Mouse (Mus musculus) limb, embryonic 15.5 days (tissue): ENCODE results near the gene Nhlh1. TPM values are rescaled to one million over a fixed set of nuclear protein-coding genes. Genes with fewer than 3 reads are reported as not detected.

ENCODE experiments used
- ATAC-seq: fragments of 200-750 bp; cut with Nextera tagmentation; 2 replicates; pipeline ENCODE4 v1.8.0; 2017; ENCODE audit warnings: low read depth, moderate TSS enrichment; ENCODE audit not compliant: insufficient number of reproducible peaks, low FRiP score, low TSS enrichment
- H3K27ac ChIP-seq: fragments of 300-500 bp; sonication (generic); 2 replicates; pipeline ENCODE4 v1.5.1; 2015; ENCODE audit warnings: moderate library complexity, mild to moderate bottlenecking, inconsistent platforms
- H3K27me3 ChIP-seq: fragments of 300-500 bp; sonication (generic); 2 replicates; pipeline ENCODE4 v1.6.1; 2015; ENCODE audit warnings: inconsistent platforms
- H3K36me3 ChIP-seq: fragments of 300-500 bp; sonication (generic); 2 replicates; pipeline ENCODE4 v1.6.1; 2015; ENCODE audit warnings: inconsistent platforms
- H3K4me1 ChIP-seq: fragments of 300-500 bp; sonication (generic); 2 replicates; pipeline ENCODE4 v1.6.1; 2015; ENCODE audit warnings: inconsistent platforms
- H3K4me2 ChIP-seq: fragments of 300-500 bp; sonication (generic); 2 replicates; pipeline ENCODE4 v1.6.1; 2015; ENCODE audit warnings: mild to moderate bottlenecking, inconsistent platforms
- H3K4me3 ChIP-seq: fragments of 300-500 bp; sonication (generic); 2 replicates; pipeline ENCODE4 v1.5.1; 2015; ENCODE audit warnings: mild to moderate bottlenecking, inconsistent platforms
- H3K9ac ChIP-seq: fragments of 300-500 bp; sonication (generic); 2 replicates; pipeline ENCODE4 v1.6.1; 2015; ENCODE audit warnings: inconsistent platforms
- H3K9me3 ChIP-seq: fragments of 300-500 bp; sonication (generic); 2 replicates; pipeline ENCODE4 v1.6.1; 2016; ENCODE audit warnings: inconsistent platforms
- WGBS: fragments of 180-500 bp; shearing (Covaris S2); methylation state at CpG from one replicate; pipeline ENCODE4 v1.1.7; 2015; 5-methylcytosine and 5-hydroxymethylcytosine counted together
- polyA plus RNA-seq: library from polyadenylated mRNA; unstranded; fragments of >200 nt; fragmentation: Nextera tagmentation; extraction: Ambion mirVana; gene quantifications from 2 replicates; pipeline ENCODE4 v1.2.1, GENCODE M21; 2015

Nhlh1 gene
- polyA plus RNA-seq, 1 experiment from 2014 or later = 0.05 TPM

- H3K4me3 ChIP-seq = no peak overlapping the region
- no peaks in the 10 kb centered on the region for H3K9me3 ChIP-seq
- H3K36me3 ChIP-seq = peaks cover 97% of the 10 kb centered on the region
- H3K4me1 ChIP-seq = no peaks in the 10 kb centered on the region
- WGBS = 54% methylated on average over 6 of the region's 6 CpGs
- no peak overlapping the region for H3K4me2 ChIP-seq
- ATAC-seq = no peak
- H3K9ac ChIP-seq = no peak overlapping the region
- H3K27me3 ChIP-seq = no peaks in the 10 kb centered on the region
- no peak overlapping the region for H3K27ac ChIP-seq
Measured at GRCm38 (mm10) chr1:172070227-172070626, 12.9 kb upstream of the Nhlh1 start.

- ATAC-seq = peak; percentile 53; the same call in 1 of the 2 replicates
- 60% methylated on average over 13 of the region's 13 CpGs for WGBS
- Histone ChIP-seq H3K9me3 (no peaks in the 10 kb centered on the region), H3K4me3 (no peak overlapping the region), H3K4me1 (peaks cover 12% of the 10 kb centered on the region; the same call in 1 of the 2 replicates), H3K27ac (peak overlapping the region; percentile 19; the same call in 1 of the 2 replicates), H3K36me3 (peaks cover 58% of the 10 kb centered on the region), H3K4me2 (no peak overlapping the region), H3K27me3 (no peaks in the 10 kb centered on the region), H3K9ac (no peak overlapping the region)
Measured at GRCm38 (mm10) chr1:172064613-172065141, 7.3 kb upstream of the Nhlh1 start.

GRCm38 (mm10) chr1:172063291-172064023 is 6.1 kb upstream of the Nhlh1 start:
- peaks cover 12% of the 10 kb centered on the region for H3K4me1 ChIP-seq
- H3K9ac ChIP-seq = no peak overlapping the region
- peaks cover 47% of the 10 kb centered on the region for H3K36me3 ChIP-seq
- no peaks in the 10 kb centered on the region for H3K27me3 ChIP-seq
- H3K27ac ChIP-seq = no peak overlapping the region
- no peaks in the 10 kb centered on the region for H3K9me3 ChIP-seq
- H3K4me3 ChIP-seq = no peak overlapping the region
- 23% methylated on average over 4 of the region's 4 CpGs for WGBS
- ATAC-seq = no peak
- H3K4me2 ChIP-seq = no peak overlapping the region

GRCm38 (mm10) chr1:172062101-172062500 is 4.7 kb upstream of the Nhlh1 start:
- Histone ChIP-seq H3K36me3 (peaks cover 33% of the 10 kb centered on the region), H3K4me2 (no peak overlapping the region), H3K27me3 (0 out of 2 replicates have a peak, but pooled peaks cover 2% of the 10 kb centered on the region), H3K9ac (no peak overlapping the region), H3K4me1 (peaks cover 19% of the 10 kb centered on the region), H3K9me3 (no peaks in the 10 kb centered on the region), H3K27ac (no peak overlapping the region), H3K4me3 (no peak overlapping the region)
- WGBS = 74% methylated on average over 2 of the region's 2 CpGs
- no peak for ATAC-seq

GRCm38 (mm10) chr1:172061217-172061616 is 3.8 kb upstream of the Nhlh1 start:
- H3K27ac ChIP-seq = no peak overlapping the region
- peaks cover 19% of the 10 kb centered on the region for H3K4me1 ChIP-seq
- ATAC-seq = no peak
- H3K27me3 ChIP-seq = peaks cover 10% of the 10 kb centered on the region
- peaks cover 24% of the 10 kb centered on the region for H3K36me3 ChIP-seq
- H3K9me3 ChIP-seq = no peaks in the 10 kb centered on the region
- no peak overlapping the region for H3K9ac ChIP-seq
- 31% methylated on average over 8 of the region's 8 CpGs for WGBS
- H3K4me3 ChIP-seq = no peak overlapping the region
- H3K4me2 ChIP-seq = no peak overlapping the region

GRCm38 (mm10) chr1:172060659-172061058 is 3.3 kb upstream of the Nhlh1 start:
- Histone ChIP-seq H3K4me3 (no peak overlapping the region), H3K4me2 (no peak overlapping the region), H3K27me3 (peaks cover 15% of the 10 kb centered on the region), H3K9me3 (no peaks in the 10 kb centered on the region), H3K36me3 (peaks cover 20% of the 10 kb centered on the region), H3K4me1 (peaks cover 19% of the 10 kb centered on the region), H3K9ac (no peak overlapping the region), H3K27ac (no peak overlapping the region)
- WGBS = 41% methylated on average over 4 of the region's 4 CpGs
- no peak for ATAC-seq

- Histone ChIP-seq H3K4me2 (no peak overlapping the region), H3K4me1 (peaks cover 15% of the 10 kb centered on the region), H3K4me3 (no peak overlapping the region), H3K9ac (no peak overlapping the region), H3K36me3 (0 out of 2 replicates have a peak, but pooled peaks cover 4% of the 10 kb centered on the region), H3K27me3 (peaks cover 28% of the 10 kb centered on the region), H3K27ac (no peak overlapping the region), H3K9me3 (no peaks in the 10 kb centered on the region)
- ATAC-seq = no peak
- WGBS = 53% methylated on average over 7 of the region's 7 CpGs
Measured at GRCm38 (mm10) chr1:172058874-172059273, 1.5 kb upstream of the Nhlh1 start.

GRCm38 (mm10) chr1:172058321-172058720 is 948 bp upstream of the Nhlh1 start:
- Histone ChIP-seq H3K27me3 (peaks cover 34% of the 10 kb centered on the region), H3K27ac (no peak overlapping the region), H3K4me1 (peaks cover 17% of the 10 kb centered on the region), H3K4me3 (no peak overlapping the region), H3K36me3 (no peaks in the 10 kb centered on the region), H3K9ac (no peak overlapping the region), H3K4me2 (no peak overlapping the region), H3K9me3 (no peaks in the 10 kb centered on the region)
- 69% methylated on average over 6 of the region's 6 CpGs for WGBS
- ATAC-seq = no peak

- Histone ChIP-seq H3K27me3 (peaks cover 47% of the 10 kb centered on the region), H3K4me2 (no peak overlapping the region), H3K36me3 (no peaks in the 10 kb centered on the region), H3K4me3 (no peak overlapping the region), H3K4me1 (peaks cover 22% of the 10 kb centered on the region), H3K27ac (no peak overlapping the region), H3K9ac (no peak overlapping the region), H3K9me3 (no peaks in the 10 kb centered on the region)
- WGBS = 79% methylated on average over 4 of the region's 4 CpGs
- no peak for ATAC-seq
Measured at GRCm38 (mm10) chr1:172056251-172056650, 1.1 kb downstream of the Nhlh1 start.

GRCm38 (mm10) chr1:172053541-172054440 is 3.6 kb downstream of the Nhlh1 start:
- peaks cover 24% of the 10 kb centered on the region for H3K4me1 ChIP-seq
- peak overlapping the region; percentile 51 for H3K4me2 ChIP-seq
- H3K27me3 ChIP-seq = peaks cover 47% of the 10 kb centered on the region
- WGBS = 5% methylated on average over 42 of the region's 42 CpGs
- H3K27ac ChIP-seq = no peak overlapping the region
- H3K36me3 ChIP-seq = no peaks in the 10 kb centered on the region
- H3K9me3 ChIP-seq = no peaks in the 10 kb centered on the region
- ATAC-seq = no peak
- H3K9ac ChIP-seq = 0 out of 2 replicates have a peak overlapping the region, but pooled peaks have one; percentile 8
- H3K4me3 ChIP-seq = peak overlapping the region; percentile 28

- no peak overlapping the region for H3K27ac ChIP-seq
- WGBS = 14% methylated on average over 10 of the region's 10 CpGs
- peaks cover 25% of the 10 kb centered on the region for H3K4me1 ChIP-seq
- no peaks in the 10 kb centered on the region for H3K36me3 ChIP-seq
- peaks cover 47% of the 10 kb centered on the region for H3K27me3 ChIP-seq
- no peak overlapping the region for H3K9ac ChIP-seq
- no peak for ATAC-seq
- no peaks in the 10 kb centered on the region for H3K9me3 ChIP-seq
- H3K4me3 ChIP-seq = no peak overlapping the region
- H3K4me2 ChIP-seq = no peak overlapping the region
Measured at GRCm38 (mm10) chr1:172052766-172053279, 4.5 kb downstream of the Nhlh1 start.
